Mouse (Mus musculus): Measurements from ENCODE around the gene Gas2l3.

GRCm38 (mm10) chr10:89453794-89454193 lies 10.0 kb upstream of the Gas2l3 start:
- no peak for TF ChIP-seq USF1 (IDR thresholded peaks at IDR 0.05; ENCODE audit: low read depth, low read length)
- TF ChIP-seq E2F4 (IDR thresholded peaks at IDR 0.05; ENCODE audit: borderline replicate concordance, low read depth, low read length): no peak
- no peak for TF ChIP-seq TCF12 (IDR thresholded peaks at IDR 0.05; ENCODE audit: low read depth, low read length)

All from MEL (cell line).